Mouse (Mus musculus): ENCODE data around the gene Il22ra2.
"Not testable (repeated sequence)": the region's sequence is repeated elsewhere in the genome, so short reads cannot be mapped to it uniquely, and the experiment has no call there.

The Il22ra2 gene

DNA sequence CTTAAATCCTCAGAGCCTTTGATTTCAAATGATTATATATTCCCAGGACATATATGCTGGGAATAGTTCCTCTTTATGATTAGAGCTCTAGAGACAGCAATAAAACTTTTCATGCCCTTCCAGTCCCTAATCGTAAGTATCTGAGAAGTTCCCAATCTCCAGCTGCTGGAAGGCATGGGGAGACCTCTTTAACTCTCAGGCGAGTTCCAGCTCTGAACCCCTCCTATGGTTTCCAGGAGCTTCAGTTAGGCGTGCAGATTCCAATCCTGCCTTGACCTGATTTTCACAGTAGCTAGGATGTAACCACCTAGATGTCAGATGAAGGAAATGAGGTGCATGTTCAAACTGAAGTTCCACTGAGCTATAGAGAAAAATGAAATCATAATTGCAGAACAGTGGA, 29.2 kb upstream of the Il22ra2 start:
- Histone ChIP-seq H3K27me3 (ENCODE audit: control insufficient read depth, insufficient read depth, low read length, poor library complexity, severe bottlenecking) (no peaks in the 10 kb centered on the region), H3K36me3 (ENCODE audit: control insufficient read depth, insufficient read depth, low read length, poor library complexity, severe bottlenecking) (no peaks in the 10 kb centered on the region)
- no peak for DNase-seq (ENCODE audit: low read depth, low spot score)

DNA sequence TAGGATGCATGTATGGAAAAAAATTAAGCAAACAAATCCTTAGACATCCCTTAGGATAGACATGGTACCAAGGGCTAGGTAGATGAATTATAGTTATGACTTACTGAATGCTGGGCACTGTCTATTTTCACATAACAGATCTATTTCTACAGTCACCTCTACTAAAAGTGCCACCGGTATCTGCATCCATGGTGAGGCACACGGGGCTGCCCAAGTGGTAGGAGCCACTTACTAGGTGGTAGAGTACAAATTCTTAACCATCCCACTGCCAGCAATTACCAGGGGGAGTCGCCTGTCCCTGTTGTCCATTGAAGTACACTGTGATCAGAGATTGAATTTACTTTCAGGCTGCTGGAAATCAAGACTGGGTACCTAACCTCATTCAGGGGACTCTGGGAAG, 28.5 kb upstream of the Il22ra2 start:
- H3K27me3 ChIP-seq (ENCODE audit: control insufficient read depth, insufficient read depth, low read length, poor library complexity, severe bottlenecking): no peaks in the 10 kb centered on the region
- no peaks in the 10 kb centered on the region for H3K36me3 ChIP-seq (ENCODE audit: control insufficient read depth, insufficient read depth, low read length, poor library complexity, severe bottlenecking)
- no peak for DNase-seq (ENCODE audit: low read depth, low spot score)

DNA sequence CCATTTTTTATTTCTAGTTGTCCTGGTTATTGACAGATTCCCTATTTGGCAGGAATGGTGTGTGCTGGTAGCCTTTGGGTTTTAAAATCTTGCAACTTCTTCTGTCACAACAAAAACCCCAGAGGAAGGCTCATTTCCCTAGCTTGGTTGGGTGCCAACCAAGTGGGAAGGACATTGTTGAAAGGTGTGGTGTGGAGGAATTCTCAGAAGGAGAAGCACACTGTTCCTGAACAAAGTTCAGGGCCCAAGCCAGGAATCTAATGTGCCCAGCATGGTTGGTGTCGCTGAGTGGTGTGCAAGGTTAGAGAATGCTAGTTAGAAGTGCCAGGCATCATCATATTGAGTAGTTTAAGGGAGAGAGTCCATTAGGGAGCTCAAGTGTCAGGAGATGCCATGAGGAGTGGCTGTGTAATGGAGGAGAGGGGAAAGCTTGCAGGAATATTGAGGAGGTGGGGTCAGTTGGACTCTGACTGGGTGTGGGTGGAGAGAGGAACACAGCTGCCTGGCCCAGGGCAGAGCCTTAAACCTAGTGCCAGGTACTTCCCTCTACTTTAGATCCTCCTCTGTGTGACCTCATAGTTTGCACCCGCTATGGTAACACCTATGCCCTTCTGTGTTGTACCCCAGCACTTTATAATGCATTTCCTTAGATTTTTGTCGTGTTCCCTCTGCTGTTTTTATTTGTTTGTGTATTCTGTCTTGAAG, 27.4 kb upstream of the Il22ra2 start:
- no peaks in the 10 kb centered on the region for H3K27me3 ChIP-seq (ENCODE audit: control insufficient read depth, insufficient read depth, low read length, poor library complexity, severe bottlenecking)
- peak; percentile 44 for DNase-seq (ENCODE audit: low read depth, low spot score)

DNA sequence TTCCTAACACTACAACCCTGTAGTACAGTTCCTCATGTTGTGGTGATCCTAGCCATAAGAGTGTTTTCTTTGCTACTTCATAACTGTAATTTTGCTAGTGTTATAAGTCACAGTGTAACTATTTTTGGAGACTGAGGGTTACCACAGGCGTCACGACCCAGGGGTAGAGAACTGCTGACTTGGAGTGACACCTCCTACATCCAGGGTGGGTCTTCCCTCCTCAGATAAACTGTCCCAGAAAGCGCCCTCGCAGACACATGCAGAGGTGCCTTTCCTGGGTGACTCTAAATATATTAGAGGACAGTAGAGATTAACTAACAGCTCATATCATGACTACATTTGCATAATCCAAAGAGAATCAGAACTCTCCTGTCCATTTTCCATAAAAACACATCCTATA, 24.9 kb upstream of the Il22ra2 start:
- peak; percentile 27 for DNase-seq (ENCODE audit: low read depth, low spot score)
- Histone ChIP-seq H3K36me3 (ENCODE audit: control insufficient read depth, insufficient read depth, low read length, poor library complexity, severe bottlenecking) (peaks cover 1% of the 10 kb centered on the region; the same call in 1 of the 2 replicates), H3K27me3 (ENCODE audit: control insufficient read depth, insufficient read depth, low read length, poor library complexity, severe bottlenecking) (no peaks in the 10 kb centered on the region)

More for the DNA sequence above, 27.4 kb upstream of the Il22ra2 start:
- H3K36me3 ChIP-seq (ENCODE audit: control insufficient read depth, insufficient read depth, low read length, poor library complexity, severe bottlenecking): no peaks in the 10 kb centered on the region

DNA sequence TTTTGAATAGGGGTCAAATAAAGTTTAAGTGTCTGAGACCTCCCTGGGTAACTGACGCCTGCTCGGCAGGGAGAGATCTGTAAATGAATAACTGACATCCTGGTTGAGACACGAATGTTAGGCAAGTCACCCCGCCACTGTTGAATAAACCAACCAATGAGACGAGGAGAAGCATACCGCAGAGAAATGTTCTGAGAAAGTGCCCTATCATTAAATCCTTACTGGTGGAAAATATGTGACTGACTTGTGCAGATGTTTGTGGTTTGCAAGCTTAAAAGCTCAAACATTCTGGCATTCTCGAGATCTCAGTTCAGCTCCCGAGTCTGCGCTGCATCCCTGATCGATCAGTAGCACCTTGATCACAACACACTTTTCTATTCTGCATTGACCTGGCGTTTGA, 23.7 kb upstream of the Il22ra2 start:
- no peak for DNase-seq (ENCODE audit: low read depth, low spot score)
- peaks cover 3% of the 10 kb centered on the region for H3K36me3 ChIP-seq (ENCODE audit: control insufficient read depth, insufficient read depth, low read length, poor library complexity, severe bottlenecking)
- H3K27me3 ChIP-seq (ENCODE audit: control insufficient read depth, insufficient read depth, low read length, poor library complexity, severe bottlenecking): no peaks in the 10 kb centered on the region

DNA sequence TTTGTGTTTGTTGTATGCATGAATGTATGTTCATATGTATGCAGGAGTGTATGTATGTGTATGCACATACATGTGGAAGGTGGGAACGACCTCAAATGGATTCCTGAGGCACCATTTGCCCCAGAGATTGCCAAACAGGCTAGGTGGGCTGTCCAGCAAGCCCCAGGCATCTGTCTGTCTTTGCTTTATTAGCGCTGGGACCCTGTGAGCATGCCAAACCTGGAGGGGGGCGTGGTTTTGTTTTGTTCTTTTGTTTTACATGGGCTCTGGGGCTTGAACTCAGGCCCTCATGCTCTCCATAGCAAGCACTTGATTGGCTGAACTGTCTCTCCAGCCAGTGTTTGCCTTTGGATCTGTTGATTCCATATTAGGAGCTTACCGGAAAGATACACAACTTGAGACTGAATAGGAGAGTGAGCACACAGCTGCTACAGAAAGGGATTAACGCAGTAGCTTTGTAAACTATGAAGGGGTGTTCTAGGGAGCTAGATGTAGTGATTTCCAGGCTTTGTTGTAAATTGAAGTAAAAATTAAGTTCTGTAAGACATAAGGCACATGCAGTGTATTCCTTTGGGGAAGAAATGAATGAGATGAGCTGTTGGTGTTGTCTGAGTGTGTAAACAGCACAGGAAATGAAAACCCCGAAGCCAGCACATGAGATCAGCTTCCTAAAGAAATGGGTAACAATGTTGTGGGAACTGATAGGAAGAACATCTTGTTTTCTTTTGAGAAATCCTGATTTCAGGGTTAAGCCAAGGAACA, 22.3 kb upstream of the Il22ra2 start:
- Histone ChIP-seq H3K27me3 (ENCODE audit: control insufficient read depth, insufficient read depth, low read length, poor library complexity, severe bottlenecking) (no peaks in the 10 kb centered on the region), H3K36me3 (ENCODE audit: control insufficient read depth, insufficient read depth, low read length, poor library complexity, severe bottlenecking) (peaks cover 6% of the 10 kb centered on the region)
- no peak for DNase-seq (ENCODE audit: low read depth, low spot score)

DNA sequence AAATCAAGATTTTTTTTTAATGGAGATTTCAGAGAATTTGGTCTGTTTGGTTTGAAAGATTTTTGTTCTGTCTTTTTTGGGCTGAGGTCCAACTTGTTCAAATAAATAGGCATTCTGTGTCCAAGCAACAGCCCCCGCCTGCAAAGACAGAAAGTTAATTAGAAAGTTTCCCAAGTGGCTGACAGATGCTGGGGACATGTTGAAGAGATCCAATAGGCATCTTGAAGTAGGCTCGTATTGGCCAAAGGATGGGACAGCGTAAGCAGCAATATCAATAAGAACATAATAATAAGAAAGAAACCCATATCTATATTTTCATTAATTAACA, 21.7 kb upstream of the Il22ra2 start:
- peaks cover 9% of the 10 kb centered on the region for H3K36me3 ChIP-seq (ENCODE audit: control insufficient read depth, insufficient read depth, low read length, poor library complexity, severe bottlenecking)
- DNase-seq (ENCODE audit: low read depth, low spot score): no peak
- no peaks in the 10 kb centered on the region for H3K27me3 ChIP-seq (ENCODE audit: control insufficient read depth, insufficient read depth, low read length, poor library complexity, severe bottlenecking)

DNA sequence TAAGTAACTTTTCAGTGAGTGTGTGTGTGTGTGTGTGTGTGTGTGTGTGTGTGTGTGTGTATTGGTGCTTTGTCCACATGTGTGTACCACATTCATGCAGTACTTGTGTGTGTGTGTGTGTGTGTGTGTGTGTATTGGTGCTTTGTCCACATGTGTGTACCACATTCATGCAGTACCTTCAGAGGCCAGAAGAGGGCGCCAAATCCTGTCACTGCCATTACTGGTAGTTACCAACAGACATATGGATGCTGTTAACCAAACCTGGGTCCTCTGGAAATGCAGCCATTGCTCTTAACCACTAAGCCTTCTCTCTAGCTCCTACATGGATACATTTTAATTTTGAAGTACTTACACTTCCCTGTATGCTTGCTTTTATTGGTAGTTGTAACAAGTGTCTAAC, 20.3 kb upstream of the Il22ra2 start:
- peak; percentile 72 for DNase-seq (ENCODE audit: low read depth, low spot score)
- not testable (repeated sequence) for H3K27me3 ChIP-seq (ENCODE audit: control insufficient read depth, insufficient read depth, low read length, poor library complexity, severe bottlenecking)
- H3K36me3 ChIP-seq (ENCODE audit: control insufficient read depth, insufficient read depth, low read length, poor library complexity, severe bottlenecking): peaks cover 15% of the 10 kb centered on the region

DNA sequence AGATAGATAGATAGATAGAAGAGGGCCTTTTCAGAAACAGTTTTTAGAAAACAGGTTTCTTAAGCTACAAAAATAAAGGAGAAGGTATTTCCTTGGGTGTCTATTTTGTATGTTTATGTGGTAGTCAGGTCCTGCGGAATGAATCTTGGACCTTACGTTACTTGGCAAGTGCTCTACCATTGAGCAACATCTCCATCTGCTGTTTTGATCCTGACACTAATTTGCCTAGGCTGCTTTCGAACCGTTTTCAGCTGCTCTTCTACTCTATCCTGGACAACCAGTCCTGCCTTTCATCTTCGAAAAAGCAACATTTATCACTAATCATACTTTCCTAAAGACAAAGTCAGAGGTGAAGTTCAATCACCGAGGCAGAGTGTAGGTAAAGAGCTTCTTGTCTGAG, 18.6 kb upstream of the Il22ra2 start:
- Histone ChIP-seq H3K27me3 (ENCODE audit: control insufficient read depth, insufficient read depth, low read length, poor library complexity, severe bottlenecking) (no peaks in the 10 kb centered on the region), H3K36me3 (ENCODE audit: control insufficient read depth, insufficient read depth, low read length, poor library complexity, severe bottlenecking) (peaks cover 19% of the 10 kb centered on the region)
- no peak for DNase-seq (ENCODE audit: low read depth, low spot score)

DNA sequence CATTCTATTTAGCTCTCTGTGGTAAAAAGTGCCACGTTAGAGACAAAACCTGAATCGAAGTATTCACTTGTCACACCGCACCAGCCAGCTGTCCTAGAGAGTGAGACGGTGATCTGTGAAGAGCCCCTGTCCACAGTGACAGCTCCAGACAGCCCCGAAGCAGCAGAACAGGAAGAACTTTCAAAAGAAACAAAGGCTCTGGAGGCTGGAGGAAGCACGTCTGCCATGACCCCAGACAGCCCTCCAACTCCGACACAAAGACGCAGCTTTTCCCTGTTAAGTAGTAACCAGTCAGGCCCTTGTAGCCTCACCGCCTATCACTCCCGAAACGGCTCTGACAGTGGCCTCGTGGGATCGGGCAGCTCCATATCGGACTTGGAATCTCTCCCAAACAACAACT, 12.7 kb upstream of the Il22ra2 start:
- Histone ChIP-seq H3K36me3 (ENCODE audit: control insufficient read depth, insufficient read depth, low read length, poor library complexity, severe bottlenecking) (peaks cover 23% of the 10 kb centered on the region), H3K27me3 (ENCODE audit: control insufficient read depth, insufficient read depth, low read length, poor library complexity, severe bottlenecking) (no peaks in the 10 kb centered on the region)
- no peak for DNase-seq (ENCODE audit: low read depth, low spot score)

DNA sequence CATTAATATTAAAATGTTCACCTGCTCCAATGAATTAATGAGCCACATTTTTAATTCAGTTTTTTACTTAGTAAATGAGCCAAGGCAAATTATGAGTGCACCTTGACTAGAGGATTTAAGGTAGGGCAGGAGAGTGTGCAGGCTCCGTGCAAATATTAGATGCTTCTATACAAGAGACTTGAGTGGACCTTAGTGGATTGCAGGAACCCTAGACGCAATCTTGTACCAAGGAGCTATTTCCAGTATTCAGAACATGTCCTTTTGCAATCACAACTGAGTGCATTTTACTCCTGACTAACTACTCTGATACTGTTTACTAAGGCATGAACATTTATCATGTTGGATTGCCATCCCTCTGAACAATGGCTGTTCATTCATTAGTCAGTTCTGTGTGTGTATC, 10.2 kb upstream of the Il22ra2 start:
- Histone ChIP-seq H3K36me3 (ENCODE audit: control insufficient read depth, insufficient read depth, low read length, poor library complexity, severe bottlenecking) (peaks cover 10% of the 10 kb centered on the region), H3K27me3 (ENCODE audit: control insufficient read depth, insufficient read depth, low read length, poor library complexity, severe bottlenecking) (no peaks in the 10 kb centered on the region)
- DNase-seq (ENCODE audit: low read depth, low spot score): no peak

DNA sequence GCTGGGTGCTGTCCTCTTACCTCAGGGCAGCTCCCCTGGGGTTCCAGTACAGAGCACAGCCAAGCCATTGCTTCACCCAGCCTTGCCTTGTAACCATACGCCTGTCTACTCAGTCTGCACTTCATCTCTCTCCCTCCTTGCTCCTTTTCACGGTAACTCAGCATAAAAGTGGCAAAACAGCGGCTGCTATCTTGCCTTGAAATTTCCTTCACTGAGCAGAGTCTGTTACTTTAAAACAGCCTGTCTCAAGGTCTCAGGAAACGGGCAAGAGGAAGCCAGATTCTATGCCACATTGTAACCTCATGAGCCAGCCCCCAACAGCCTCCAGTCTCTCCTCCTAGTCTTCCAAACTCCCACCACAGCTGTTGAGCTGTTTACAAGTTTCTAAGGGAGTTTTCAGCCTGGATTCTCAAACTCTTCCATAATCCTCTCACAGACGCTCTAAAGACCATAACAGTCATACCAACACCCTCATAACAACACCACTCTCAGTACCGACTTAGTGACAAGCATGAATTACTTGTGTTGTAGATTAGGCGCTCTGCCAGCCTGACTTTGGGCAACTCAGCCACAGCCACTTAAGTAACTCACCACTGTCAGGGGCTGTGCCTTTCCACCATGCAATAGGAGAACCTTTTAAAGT, 8.6 kb upstream of the Il22ra2 start:
- no peaks in the 10 kb centered on the region for H3K27me3 ChIP-seq (ENCODE audit: control insufficient read depth, insufficient read depth, low read length, poor library complexity, severe bottlenecking)
- peak; percentile 21 for DNase-seq (ENCODE audit: low read depth, low spot score)
- peaks cover 6% of the 10 kb centered on the region; the same call in 1 of the 2 replicates for H3K36me3 ChIP-seq (ENCODE audit: control insufficient read depth, insufficient read depth, low read length, poor library complexity, severe bottlenecking)

DNA sequence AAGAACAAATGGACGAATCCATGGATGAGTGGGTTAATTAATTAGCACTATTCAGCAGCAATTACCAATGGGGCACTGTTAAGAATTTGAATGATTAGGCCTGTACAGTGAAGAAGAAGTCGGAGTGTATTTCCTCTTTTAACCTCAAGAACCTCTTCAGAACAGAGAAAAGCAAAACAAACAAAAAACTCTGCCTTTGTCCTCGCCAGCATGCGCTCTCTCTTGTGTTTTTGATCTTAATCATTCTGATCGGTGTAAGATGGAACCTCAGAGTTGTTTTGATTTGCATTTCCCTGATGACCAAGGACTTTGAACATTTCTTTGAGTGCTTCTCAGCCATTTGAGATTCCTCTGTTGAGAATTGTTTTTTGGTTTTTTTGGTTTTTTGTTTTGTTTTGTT, 2.1 kb upstream of the Il22ra2 start:
- DNase-seq (ENCODE audit: low read depth, low spot score): no peak
- no peaks in the 10 kb centered on the region for H3K27me3 ChIP-seq (ENCODE audit: control insufficient read depth, insufficient read depth, low read length, poor library complexity, severe bottlenecking)
- H3K36me3 ChIP-seq (ENCODE audit: control insufficient read depth, insufficient read depth, low read length, poor library complexity, severe bottlenecking): no peaks in the 10 kb centered on the region

DNA sequence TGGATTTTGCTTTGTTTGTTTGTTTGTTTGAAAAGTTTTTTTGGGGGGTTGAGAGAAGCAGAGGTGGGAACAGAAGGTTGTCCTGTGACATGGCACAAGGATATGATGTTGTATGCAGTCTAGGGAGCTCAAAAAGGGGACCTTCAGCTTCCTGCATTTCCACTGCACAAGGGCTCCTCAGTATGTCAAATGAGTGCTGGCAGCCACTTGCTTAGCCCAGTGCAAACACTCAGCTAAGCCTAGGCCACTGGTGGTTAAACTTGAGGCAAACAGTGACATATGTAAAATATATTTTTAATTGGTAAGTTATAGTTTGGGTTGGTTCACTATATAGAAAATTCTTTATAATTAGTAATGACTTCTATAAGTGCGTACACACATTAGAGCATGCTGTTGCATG, 2.8 kb downstream of the Il22ra2 start:
- no peaks in the 10 kb centered on the region for H3K36me3 ChIP-seq (ENCODE audit: control insufficient read depth, insufficient read depth, low read length, poor library complexity, severe bottlenecking)
- H3K27me3 ChIP-seq (ENCODE audit: control insufficient read depth, insufficient read depth, low read length, poor library complexity, severe bottlenecking): no peaks in the 10 kb centered on the region
- no peak for DNase-seq (ENCODE audit: low read depth, low spot score)

DNA sequence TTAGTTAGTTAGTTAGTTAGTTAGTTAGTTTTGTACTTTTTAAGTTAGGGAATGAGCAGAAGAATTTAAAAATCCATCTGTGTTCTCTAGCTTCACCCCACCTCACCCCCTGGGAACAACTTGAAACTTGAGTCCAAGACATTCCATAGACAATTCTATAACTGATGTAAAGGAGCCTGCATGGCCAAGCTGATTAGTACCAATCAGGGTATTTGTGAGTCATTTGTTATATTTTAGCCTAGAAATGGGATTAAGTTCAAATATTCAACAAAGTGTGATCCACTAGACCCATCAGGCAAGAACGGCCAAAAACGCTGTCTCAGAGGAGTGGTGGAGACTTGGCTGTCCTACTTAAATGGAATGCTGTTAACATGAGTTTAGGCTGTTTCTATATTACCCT, 5.5 kb downstream of the Il22ra2 start:
- Histone ChIP-seq H3K27me3 (ENCODE audit: control insufficient read depth, insufficient read depth, low read length, poor library complexity, severe bottlenecking) (no peaks in the 10 kb centered on the region), H3K36me3 (ENCODE audit: control insufficient read depth, insufficient read depth, low read length, poor library complexity, severe bottlenecking) (no peaks in the 10 kb centered on the region)
- DNase-seq (ENCODE audit: low read depth, low spot score): no peak

Data from splenic B cell, adult 2 months (primary cell).